Mouse (Mus musculus) myocyte (in vitro differentiated cells): Measurements from ENCODE around the gene Nr4a3.

Experiments
- CEBPB ChIP-seq: IDR thresholded peaks from 2 replicates; pipeline ENCODE4 v1.6.1; 2011; ENCODE audit warnings: mild to moderate bottlenecking, moderate library complexity; ENCODE audit not compliant: poor library complexity, insufficient read depth, severe bottlenecking
- E2F4 ChIP-seq: IDR thresholded peaks from one replicate; pipeline ENCODE4 v1.6.1; 2011; ENCODE audit warnings: mild to moderate bottlenecking, control low read depth, moderate library complexity; ENCODE audit not compliant: insufficient read depth
- MAX ChIP-seq: IDR thresholded peaks from one replicate; pipeline ENCODE4 v1.6.1; 2011; ENCODE audit warnings: low read depth, mild to moderate bottlenecking, control low read depth
- MYOD1 ChIP-seq, 3 experiments: IDR thresholded peaks; one replicate each; pipeline ENCODE4 v1.6.1; 2011; ENCODE audit warnings: control low read depth in 2 of 3, low read depth in 2 of 3, mild to moderate bottlenecking in 2 of 3, moderate library complexity in 1 of 3; ENCODE audit not compliant: insufficient read length in 2 of 3, control insufficient read depth in 1 of 3
- MYOG ChIP-seq, 3 experiments: IDR thresholded peaks; one replicate each; pipeline ENCODE4 v1.6.1; 2011; ENCODE audit warnings: control low read depth in 2 of 3, low read depth in 2 of 3, mild to moderate bottlenecking in 2 of 3; ENCODE audit not compliant: insufficient read length in 2 of 3, control insufficient read depth in 1 of 3, insufficient read depth in 1 of 3
- POLR2A ChIP-seq: IDR thresholded peaks from one replicate; pipeline ENCODE4 v1.6.1; 2011; ENCODE audit warnings: low read depth, mild to moderate bottlenecking, control low read depth, moderate library complexity; ENCODE audit not compliant: insufficient read length
- POLR2AphosphoS2 ChIP-seq: IDR thresholded peaks from one replicate; pipeline ENCODE4 v1.6.1; 2011; ENCODE audit warnings: low read depth, control low read depth; ENCODE audit not compliant: insufficient read length
- REST ChIP-seq: IDR thresholded peaks from one replicate; pipeline ENCODE4 v1.6.1; 2011; ENCODE audit warnings: mild to moderate bottlenecking, control low read depth, moderate library complexity; ENCODE audit not compliant: insufficient read depth, insufficient read length
- SRF ChIP-seq: IDR thresholded peaks from one replicate; pipeline ENCODE4 v1.6.1; 2011; ENCODE audit warnings: low read depth; ENCODE audit not compliant: control insufficient read depth, insufficient read length
- TCF12 ChIP-seq: IDR thresholded peaks from one replicate; pipeline ENCODE4 v1.6.1; 2011; ENCODE audit warnings: mild to moderate bottlenecking, control low read depth; ENCODE audit not compliant: poor library complexity, insufficient read depth, severe bottlenecking
- TCF3 ChIP-seq: IDR thresholded peaks from one replicate; pipeline ENCODE4 v1.6.1; 2011; ENCODE audit warnings: low read depth, control low read depth; ENCODE audit not compliant: insufficient read length
- USF1 ChIP-seq: IDR thresholded peaks from one replicate; pipeline ENCODE4 v1.6.1; 2011; ENCODE audit warnings: low read depth, mild to moderate bottlenecking, control low read depth, moderate library complexity

- TF ChIP-seq POLR2A (no peak), USF1 (no peak), MAX (no peak), REST (no peak), E2F4 (no peak), SRF (no peak), MYOD1 (IDR thresholded peaks at IDR 0.05; ENCODE audit: control insufficient read depth in 1 of 3, insufficient read length in 2 of 3, low read depth in 2 of 3) (no peak), TCF12 (no peak), MYOG (IDR thresholded peaks at IDR 0.05; ENCODE audit: control insufficient read depth in 1 of 3, insufficient read depth in 1 of 3, insufficient read length in 2 of 3, low read depth in 2 of 3) (no peak), POLR2AphosphoS2 (no peak), TCF3 (no peak), CEBPB (no peak)
These were observed 79.4 kb downstream of the Nr4a3 start for GRCm38 (mm10) chr4:48124416-48124772.
